Mouse (Mus musculus) midbrain, embryonic 11.5 days (tissue): ENCODE results near the gene 1600002K03Rik. TPM values are rescaled to one million over a fixed set of nuclear protein-coding genes. Genes with fewer than 3 reads are reported as not detected.
A peak's percentile ranks its signal among the peaks of the same experiment; 100 is the strongest.

Source experiments
- ATAC-seq: fragments of 200-750 bp; cut with Nextera tagmentation; 2 replicates; pipeline ENCODE4 v1.8.0; 2017; ENCODE audit warnings: moderate TSS enrichment, moderate library complexity; ENCODE audit not compliant: low FRiP score
- DNase-seq: peaks from one replicate; pipeline ENCODE4 v3.0.0; 2015; ENCODE audit warnings: low spot score; ENCODE audit errors: missing footprints
- H3K27ac ChIP-seq: fragments of 300-500 bp; sonication (generic); 2 replicates; pipeline ENCODE4 v1.5.1; 2014; ENCODE audit warnings: low read depth, low read length
- H3K27me3 ChIP-seq: fragments of 300-500 bp; sonication (generic); 2 replicates; pipeline ENCODE4 v1.6.1; 2014; ENCODE audit warnings: mild to moderate bottlenecking, low read length, moderate library complexity, mixed read lengths; ENCODE audit not compliant: control insufficient read depth, insufficient read depth
- H3K36me3 ChIP-seq: fragments of 300-500 bp; sonication (generic); 2 replicates; pipeline ENCODE4 v1.6.1; 2014; ENCODE audit warnings: mild to moderate bottlenecking, low read length, moderate library complexity, mixed read lengths; ENCODE audit not compliant: control insufficient read depth, insufficient read depth
- H3K4me1 ChIP-seq: fragments of 300-500 bp; sonication (generic); 2 replicates; pipeline ENCODE4 v1.6.1; 2014; ENCODE audit warnings: low read length; ENCODE audit not compliant: control insufficient read depth, insufficient read depth
- H3K4me2 ChIP-seq: fragments of 300-500 bp; sonication (generic); 2 replicates; pipeline ENCODE4 v1.6.1; 2014; ENCODE audit warnings: mild to moderate bottlenecking, moderate library complexity
- H3K4me3 ChIP-seq: fragments of 300-500 bp; sonication (generic); 2 replicates; pipeline ENCODE4 v1.5.1; 2014; ENCODE audit warnings: low read depth, low read length
- H3K9ac ChIP-seq: fragments of 300-500 bp; sonication (generic); 2 replicates; pipeline ENCODE4 v1.6.1; 2014; ENCODE audit warnings: low read length
- H3K9me3 ChIP-seq: fragments of 300-500 bp; sonication (generic); 2 replicates; pipeline ENCODE4 v1.6.1; 2016; ENCODE audit warnings: low read length; ENCODE audit not compliant: control insufficient read depth
- WGBS: fragments of 180-500 bp; shearing (Covaris S2); extraction: QIAGEN DNeasy Blood & Tissue Kit; methylation state at CpG from one replicate; pipeline ENCODE4 v1.1.7; 2014; 5-methylcytosine and 5-hydroxymethylcytosine counted together
- polyA plus RNA-seq: library from polyadenylated mRNA; unstranded; fragments of >200 nt; fragmentation: Nextera tagmentation; extraction: Ambion mirVana; gene quantifications from 2 replicates; pipeline ENCODE4 v1.2.1, GENCODE M21; 2014

1600002K03Rik gene
- polyA plus RNA-seq, 1 experiment from 2014 or later, result 8.7 TPM

DNA sequence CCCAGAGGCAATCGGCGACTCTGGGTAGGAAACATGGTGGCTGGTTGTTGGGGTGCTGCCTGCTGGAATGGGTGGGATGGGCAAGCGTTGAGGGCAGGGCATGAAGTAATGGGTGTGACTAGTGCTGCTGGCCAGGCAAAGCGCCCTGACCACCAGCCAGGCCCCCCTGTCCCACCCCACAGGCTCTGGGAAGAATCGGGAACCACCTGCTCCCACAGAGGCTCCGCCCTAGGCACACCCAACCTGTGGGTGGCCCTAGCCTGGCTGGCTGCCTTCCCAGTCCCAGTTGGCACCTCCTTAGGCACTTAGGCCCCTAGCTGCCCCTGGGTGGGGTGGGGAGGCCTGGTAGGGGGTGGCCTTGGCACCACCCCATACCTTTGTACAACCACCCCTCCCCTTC lies 26.8 kb upstream of the 1600002K03Rik start:
- H3K9me3 ChIP-seq, result no peaks in the 10 kb centered on the region
- H3K4me1 ChIP-seq, result peaks cover 17% of the 10 kb centered on the region
- H3K27ac ChIP-seq, result no peak overlapping the region
- no peaks in the 10 kb centered on the region for H3K27me3 ChIP-seq
- no peak overlapping the region for H3K4me2 ChIP-seq
- no peak for DNase-seq
- 94% methylated on average over 6 of the region's 6 CpGs for WGBS
- no peak for ATAC-seq
- 0 out of 2 replicates have a peak, but pooled peaks cover 2% of the 10 kb centered on the region for H3K36me3 ChIP-seq
- no peak overlapping the region for H3K9ac ChIP-seq
- no peak overlapping the region; the same call in 1 of the 2 replicates for H3K4me3 ChIP-seq

GRCm38 (mm10) chr10:80146568-80147011 lies 26.2 kb upstream of the 1600002K03Rik start:
- 79% methylated on average over 4 of the region's 4 CpGs for WGBS
- no peak overlapping the region for H3K4me3 ChIP-seq
- H3K27me3 ChIP-seq, result no peaks in the 10 kb centered on the region
- no peak overlapping the region for H3K27ac ChIP-seq
- H3K4me2 ChIP-seq, result no peak overlapping the region
- peaks cover 5% of the 10 kb centered on the region; the same call in 1 of the 2 replicates for H3K36me3 ChIP-seq
- H3K9ac ChIP-seq, result no peak overlapping the region
- H3K9me3 ChIP-seq, result no peaks in the 10 kb centered on the region
- ATAC-seq, result no peak
- peaks cover 17% of the 10 kb centered on the region for H3K4me1 ChIP-seq
- no peak for DNase-seq

- WGBS, result 69% methylated on average over 5 of the region's 5 CpGs
Measured at GRCm38 (mm10) chr10:80147146-80147718, 25.5 kb upstream of the 1600002K03Rik start.

GRCm38 (mm10) chr10:80147719-80148601 lies 24.8 kb upstream of the 1600002K03Rik start, which contains the start of gene Midn:
Midn (plus strand) TSS chr10:80148272.
- ATAC-seq (peak; percentile 36), DNase-seq (peak; percentile 96)
- H3K4me2 ChIP-seq, result peak within 1 kb of the TSS; percentile 74
- peak within 1 kb of the TSS; percentile 99 for H3K4me3 ChIP-seq
- H3K9ac ChIP-seq, result peak within 1 kb of the TSS; percentile 100
- no peaks in the 10 kb centered on the region for H3K9me3 ChIP-seq
- H3K4me1 ChIP-seq, result peaks cover 24% of the 10 kb centered on the region
- peak within 1 kb of the TSS; percentile 97 for H3K27ac ChIP-seq
- peaks cover 16% of the 10 kb centered on the region for H3K36me3 ChIP-seq
- WGBS, result 3% methylated on average over 39 of the region's 42 CpGs
- no peaks in the 10 kb centered on the region for H3K27me3 ChIP-seq

More at GRCm38 (mm10) chr10:80147146-80147718, 25.5 kb upstream of the 1600002K03Rik start:
- ATAC-seq (no peak), DNase-seq (no peak)
- Histone ChIP-seq H3K27me3 (no peaks in the 10 kb centered on the region), H3K4me2 (peak overlapping the region; percentile 74; the same call in 1 of the 2 replicates), H3K9me3 (no peaks in the 10 kb centered on the region), H3K4me3 (peak overlapping the region; percentile 99; the same call in 1 of the 2 replicates), H3K4me1 (peaks cover 21% of the 10 kb centered on the region), H3K27ac (peak overlapping the region; percentile 97; the same call in 1 of the 2 replicates), H3K9ac (no peak overlapping the region; the same call in 1 of the 2 replicates), H3K36me3 (peaks cover 9% of the 10 kb centered on the region)

DNA sequence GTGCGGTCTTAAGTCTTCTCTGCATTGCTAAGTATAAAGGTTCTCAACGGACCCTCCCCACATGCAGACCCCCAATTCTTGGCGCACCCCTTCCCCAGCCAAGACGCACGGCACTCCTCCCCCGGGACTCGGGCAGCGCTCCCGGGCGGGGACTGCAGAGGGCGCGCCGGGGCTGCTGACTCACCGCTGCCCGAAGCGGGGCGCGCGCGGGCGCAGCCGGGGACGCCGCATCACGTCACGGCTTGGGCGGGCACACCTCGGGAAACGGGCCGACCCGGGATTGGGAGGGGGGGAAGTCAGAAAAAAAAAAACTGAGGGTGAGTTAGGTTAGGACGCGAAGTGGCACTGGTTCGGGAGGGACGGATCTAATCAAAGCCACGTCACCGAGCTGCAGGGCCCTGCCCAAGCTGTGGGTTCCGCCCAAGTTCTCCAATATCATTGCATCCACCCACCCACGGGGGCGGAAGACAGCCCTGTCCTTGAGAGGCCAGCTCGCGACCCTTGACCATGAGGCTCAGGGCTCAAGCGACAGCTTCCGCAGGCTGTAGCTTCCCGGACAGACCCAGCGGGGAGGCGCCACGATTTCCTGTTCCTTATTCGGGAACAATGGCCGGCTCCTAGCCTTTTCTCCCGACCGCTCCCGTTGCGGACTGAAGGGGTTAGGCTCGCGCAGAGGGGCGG lies 24.0 kb upstream of the 1600002K03Rik start:
- H3K36me3 ChIP-seq, result peaks cover 22% of the 10 kb centered on the region
- DNase-seq (peak; percentile 99), ATAC-seq (peak; percentile 48)
- H3K4me3 ChIP-seq, result peak overlapping the region; percentile 99
- H3K27me3 ChIP-seq, result no peaks in the 10 kb centered on the region
- under 1% methylated on average over 47 of the region's 57 CpGs for WGBS
- peak overlapping the region; percentile 74 for H3K4me2 ChIP-seq
- no peaks in the 10 kb centered on the region for H3K9me3 ChIP-seq
- H3K4me1 ChIP-seq, result peaks cover 31% of the 10 kb centered on the region
- peak overlapping the region; percentile 100 for H3K9ac ChIP-seq
- H3K27ac ChIP-seq, result peak overlapping the region; percentile 97

- WGBS, result 1% methylated on average over 88 of the region's 88 CpGs
- H3K4me1 ChIP-seq, result peaks cover 39% of the 10 kb centered on the region
Measured at GRCm38 (mm10) chr10:80149291-80150225, 23.2 kb upstream of the 1600002K03Rik start.

GRCm38 (mm10) chr10:80150226-80151210 lies 22.2 kb upstream of the 1600002K03Rik start:
- Histone ChIP-seq H3K4me1 (peaks cover 46% of the 10 kb centered on the region), H3K4me2 (peak overlapping the region; percentile 99), H3K27ac (peak overlapping the region; percentile 99), H3K27me3 (no peaks in the 10 kb centered on the region), H3K9me3 (no peaks in the 10 kb centered on the region), H3K4me3 (peak overlapping the region; percentile 99), H3K9ac (peak overlapping the region; percentile 100), H3K36me3 (peaks cover 39% of the 10 kb centered on the region)
- DNase-seq (peak; percentile 99), ATAC-seq (peak; percentile 17)
- 1% methylated on average over 51 of the region's 71 CpGs for WGBS

More at GRCm38 (mm10) chr10:80149291-80150225, 23.2 kb upstream of the 1600002K03Rik start:
- peak overlapping the region; percentile 100 for H3K9ac ChIP-seq
- no peaks in the 10 kb centered on the region for H3K27me3 ChIP-seq
- no peaks in the 10 kb centered on the region for H3K9me3 ChIP-seq
- DNase-seq, result no peak
- peaks cover 30% of the 10 kb centered on the region for H3K36me3 ChIP-seq
- peak; percentile 83 for ATAC-seq
- H3K4me3 ChIP-seq, result peak overlapping the region; percentile 99
- H3K4me2 ChIP-seq, result peak overlapping the region; percentile 99
- peak overlapping the region; percentile 99 for H3K27ac ChIP-seq
